Mouse (Mus musculus): ENCODE results near the gene Lrrc14b.

The Lrrc14b gene

DNA sequence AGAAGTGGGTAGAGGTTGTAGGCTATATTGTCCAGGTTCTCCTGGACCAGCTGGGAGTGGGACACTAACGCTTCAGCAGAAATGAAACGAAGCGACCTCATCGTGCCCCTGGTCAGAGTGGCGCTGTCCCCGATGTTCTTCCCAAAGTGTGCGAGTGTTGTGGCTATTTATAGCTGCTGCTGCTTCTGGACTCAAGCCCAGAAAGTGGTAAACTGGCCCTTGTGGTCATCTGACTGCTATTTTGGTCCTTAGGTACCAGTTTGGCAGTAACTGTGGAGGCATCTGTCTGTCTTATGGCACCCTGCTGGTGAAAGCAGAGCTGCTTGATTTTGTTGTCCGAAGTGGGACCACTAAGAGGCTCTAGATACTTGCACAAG lies at the start of gene Lrrc14b:
TSS of gene Lrrc14b (minus strand) at position 147 of the 377 bp plus-strand sequence.
- ChIA-PET CTCF (no interaction called here), POLR2A (interaction anchor here in 3 of 4 experiments (1.0 to 6.0 kb wide), 8 partner anchors 9 to 159 kb away, joined by 3 to 31 read pairs (median 4); partner anchors contain the start of genes Ccdc127 (in 1 of the 3), Pdcd6 (in 1 of the 3), Sdha (in 1 of the 3) and Zfp72 (in 1 of the 3))

DNA sequence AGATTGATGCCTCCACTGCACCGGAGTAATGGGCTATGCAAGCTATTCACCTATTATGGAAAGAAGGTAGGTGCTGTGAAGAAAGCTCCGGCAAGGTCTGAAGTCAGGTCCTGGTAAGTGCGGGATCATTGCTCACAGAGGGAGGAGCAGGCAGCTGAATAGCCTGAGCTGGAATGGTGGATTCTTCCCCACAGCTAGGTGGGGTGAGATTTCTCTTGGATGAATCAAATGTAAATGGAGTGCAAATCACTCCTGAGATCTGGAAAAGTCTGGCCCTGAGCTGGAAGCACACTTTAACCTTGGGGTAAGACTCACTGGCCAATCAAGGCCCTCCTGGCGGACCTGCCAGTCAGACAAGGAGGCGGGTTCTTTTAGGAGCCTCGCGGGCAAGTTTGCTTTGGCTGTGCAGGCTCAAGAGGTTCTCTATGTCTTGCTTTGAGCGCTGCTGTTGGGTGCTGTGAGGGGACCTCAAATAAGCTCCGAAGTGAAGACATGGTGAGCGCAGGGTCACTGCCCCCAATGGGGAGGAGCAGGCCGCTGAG lies 35.6 kb upstream of the Lrrc14b start, which contains the start of gene Ftl1-ps1:
TSS of gene Ftl1-ps1 (plus strand) at position 397 of the 542 bp plus-strand sequence.
- CTCF ChIA-PET, result interaction anchor here in 3 of 4 experiments (0.8 to 1.4 kb wide), 4 partner anchors 9 to 32 kb away, joined by 3 to 8 read pairs (median 4); partner anchors contain the start of gene Zfp72 (in 3 of the 3)

DNA sequence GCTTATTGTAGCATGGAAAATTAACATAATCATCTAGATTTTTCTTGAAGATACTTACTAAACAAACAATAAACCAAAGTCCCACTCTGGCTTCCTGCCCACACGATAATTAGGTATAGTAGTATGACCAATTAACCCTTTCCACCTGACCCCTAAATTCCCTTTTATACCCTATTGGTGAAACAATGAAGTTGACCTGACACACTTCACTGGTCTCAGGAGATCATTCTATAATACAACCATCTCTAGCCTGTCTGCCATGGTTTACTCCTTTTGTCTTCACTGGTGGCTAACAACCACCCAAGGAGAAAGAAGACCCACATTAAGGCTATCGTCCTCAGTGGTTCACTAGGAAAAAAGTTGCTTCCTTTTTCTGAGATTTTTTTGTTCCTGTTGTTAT lies 27.4 kb upstream of the Lrrc14b start:
- ChIA-PET POLR2A (interaction anchor here (0.9 to 3.4 kb wide), 21 partner anchors 8 to 200 kb away, joined by 3 to 24 read pairs (median 4); partner anchors contain the start of genes Ftl1-ps1 (in 3 of the 4), Zfp825 (in 2 of the 4), Ccdc127 (in 1 of the 4) and Lrrc14b (in 1 of the 4)), CTCF (interaction anchor here in 3 of 4 experiments (1.0 to 1.9 kb wide), 3 partner anchors 8 to 9 kb away, joined by 3 to 8 read pairs (median 4); partner anchors contain the start of gene Ftl1-ps1 (in 3 of the 3))

More for the DNA sequence above, 35.6 kb upstream of the Lrrc14b start, which contains the start of gene Ftl1-ps1:
- POLR2A ChIA-PET, result interaction anchor here (0.6 to 2.2 kb wide), 40 partner anchors 9 to 1618 kb away, joined by 3 to 24 read pairs (median 4); partner anchors contain the start of genes Zfp72 (in 4 of the 4), Zfp825 (in 3 of the 4), Ccdc127 (in 2 of the 4) and Pdcd6 (in 2 of the 4)

DNA sequence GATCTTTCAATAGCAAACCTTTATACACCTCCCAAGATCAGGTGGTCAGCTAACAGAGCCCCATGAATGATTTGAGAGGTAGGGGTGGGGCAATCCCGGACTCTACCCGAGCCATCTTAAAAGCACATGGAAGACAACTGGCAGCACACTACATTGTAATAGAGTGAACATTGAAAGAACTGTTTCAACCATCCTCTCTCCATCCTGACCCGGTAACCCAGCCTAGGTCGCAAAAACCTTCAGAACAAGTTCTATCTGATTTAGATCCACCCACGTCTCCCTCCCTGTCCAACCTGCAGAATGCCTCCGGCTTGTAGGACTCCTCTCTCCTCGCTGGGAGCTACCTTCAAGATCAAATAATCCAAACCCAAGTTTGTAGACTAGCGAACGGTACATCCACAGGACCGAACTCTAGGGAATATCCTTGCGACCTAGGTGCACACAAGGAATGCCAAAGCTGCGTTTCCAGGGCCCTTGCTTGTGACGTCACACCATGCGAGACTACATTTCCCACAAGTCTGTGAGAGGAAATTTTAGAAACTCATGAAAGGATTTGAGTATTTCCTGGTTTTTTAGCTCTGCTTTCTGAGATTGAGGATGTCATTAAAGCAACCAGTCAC lies 26.7 kb upstream of the Lrrc14b start, which contains the start of gene Zfp72:
TSS of gene Zfp72 (minus strand) at position 466 of the 620 bp plus-strand sequence.
- POLR2A ChIA-PET, result interaction anchor here (0.9 to 3.4 kb wide), 21 partner anchors 8 to 417 kb away, joined by 3 to 24 read pairs (median 5); partner anchors contain the start of genes Ftl1-ps1 (in 3 of the 4), Zfp825 (in 2 of the 4), Ccdc127 (in 1 of the 4) and Lrrc14b (in 1 of the 4)

DNA sequence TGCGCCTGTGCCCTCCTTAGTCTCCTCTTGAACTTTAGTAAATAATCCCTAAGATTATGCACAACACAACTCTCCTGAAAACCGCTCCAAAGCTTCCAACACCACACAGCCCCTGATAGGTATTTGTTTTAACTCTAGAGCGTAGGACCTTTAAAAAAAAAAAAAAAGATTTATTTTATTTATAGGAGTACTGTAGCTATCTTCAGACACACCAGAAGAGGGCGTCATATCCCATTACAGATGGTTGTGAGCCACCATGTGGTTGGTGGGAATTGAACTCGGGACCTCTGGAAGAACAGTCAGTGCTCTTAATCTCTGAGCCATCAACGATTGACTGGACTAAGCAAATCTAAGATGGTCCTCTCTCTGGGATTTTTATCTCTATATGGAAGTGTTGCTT lies 25.9 kb upstream of the Lrrc14b start:
- POLR2A ChIA-PET, result interaction anchor here in 3 of 4 experiments (1.0 to 3.4 kb wide), 12 partner anchors 8 to 418 kb away, joined by 3 to 24 read pairs (median 6); partner anchors contain the start of genes Ftl1-ps1 (in 3 of the 3), Ccdc127 (in 1 of the 3), Lrrc14b (in 1 of the 3) and Sdha (in 1 of the 3)
- CTCF ChIA-PET, result interaction anchor here in 2 of 4 experiments (0.6 to 1.9 kb wide), 6 partner anchors 9 to 41 kb away, joined by 3 to 8 read pairs (median 4); partner anchors contain the start of gene Ftl1-ps1 (in 2 of the 2)

More for the DNA sequence above, 26.7 kb upstream of the Lrrc14b start, which contains the start of gene Zfp72:
- CTCF ChIA-PET, result interaction anchor here (0.6 to 1.9 kb wide), 8 partner anchors 9 to 406 kb away, joined by 3 to 12 read pairs (median 4); partner anchors contain the start of gene Ftl1-ps1 (in 3 of the 4)

DNA sequence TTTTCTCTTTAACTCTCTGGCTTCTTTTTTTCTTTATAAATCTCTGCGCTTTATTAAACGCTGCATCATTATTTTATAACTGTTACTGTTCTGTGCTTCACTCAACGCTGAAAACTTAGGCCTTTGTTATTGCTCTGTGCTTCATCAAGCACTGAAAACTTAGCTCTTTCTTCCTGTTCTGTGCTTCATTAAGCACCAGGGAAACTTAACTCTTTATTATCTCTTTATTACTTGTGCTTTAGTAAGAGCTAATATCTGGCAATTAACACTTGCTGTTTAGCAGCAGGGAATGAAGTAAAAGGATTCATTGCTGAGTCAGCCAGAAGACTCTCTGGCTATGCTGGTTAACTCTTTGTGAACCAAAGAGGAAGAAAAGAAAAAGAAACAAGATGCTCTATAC lies 18.5 kb upstream of the Lrrc14b start:
- POLR2A ChIA-PET, result interaction anchor here in 1 of 4 experiments (0.7 to 2.8 kb wide), 4 partner anchors 8 to 66 kb away, joined by 3 to 9 read pairs (median 4); partner anchors contain the start of genes Ccdc127, Ftl1-ps1, Pdcd6 and Sdha

DNA sequence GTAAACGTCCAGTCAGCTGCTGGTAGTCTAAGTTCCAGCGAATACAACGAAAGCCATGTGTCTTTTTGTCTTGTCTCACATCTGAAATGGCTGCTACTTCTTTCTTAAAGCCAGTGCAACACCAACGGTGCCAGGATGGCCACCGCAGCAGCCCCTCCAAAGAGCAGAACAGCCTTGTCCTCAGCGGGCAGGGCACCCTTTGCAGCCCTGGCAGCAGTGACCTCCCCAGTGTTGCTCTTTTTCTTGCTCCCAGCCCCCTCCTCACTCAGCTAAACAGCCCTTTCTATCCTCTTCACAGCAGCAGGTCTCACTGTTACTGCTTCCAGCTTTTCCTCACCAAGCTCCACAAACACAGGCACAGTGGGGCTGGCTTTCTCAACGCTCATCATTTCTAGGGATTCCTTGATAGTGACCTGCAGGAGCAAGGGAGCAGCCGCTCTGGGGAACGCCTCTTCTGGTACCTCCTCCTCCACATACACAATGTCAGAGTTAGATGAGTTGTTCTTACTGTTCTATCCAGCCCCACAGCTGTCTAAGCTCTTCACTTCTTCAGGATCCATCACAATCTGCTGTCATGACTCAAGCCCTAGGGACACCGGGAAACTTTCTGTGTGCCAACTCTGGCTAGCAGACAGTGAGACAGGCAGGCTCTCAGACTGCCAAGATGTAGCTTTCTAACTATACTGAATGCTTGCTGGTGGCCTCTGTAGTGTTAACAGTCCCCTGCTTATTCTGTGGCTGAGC lies 17.9 kb upstream of the Lrrc14b start:
- CTCF ChIA-PET, result interaction anchor here in 1 of 4 experiments (0.7 kb wide), 1 partner anchor 190 kb away, joined by 3 read pairs; no protein-coding TSS in a partner anchor
- POLR2A ChIA-PET, result interaction anchor here in 1 of 4 experiments (1.1 to 2.8 kb wide), 2 partner anchors 9 to 65 kb away, joined by 5 to 9 read pairs; partner anchors contain the start of genes Pdcd6 and Zfp72

More for the DNA sequence above, 18.5 kb upstream of the Lrrc14b start:
- CTCF ChIA-PET, result interaction anchor here in 1 of 4 experiments (0.7 kb wide), 1 partner anchor 189 kb away, joined by 3 read pairs; no protein-coding TSS in a partner anchor

DNA sequence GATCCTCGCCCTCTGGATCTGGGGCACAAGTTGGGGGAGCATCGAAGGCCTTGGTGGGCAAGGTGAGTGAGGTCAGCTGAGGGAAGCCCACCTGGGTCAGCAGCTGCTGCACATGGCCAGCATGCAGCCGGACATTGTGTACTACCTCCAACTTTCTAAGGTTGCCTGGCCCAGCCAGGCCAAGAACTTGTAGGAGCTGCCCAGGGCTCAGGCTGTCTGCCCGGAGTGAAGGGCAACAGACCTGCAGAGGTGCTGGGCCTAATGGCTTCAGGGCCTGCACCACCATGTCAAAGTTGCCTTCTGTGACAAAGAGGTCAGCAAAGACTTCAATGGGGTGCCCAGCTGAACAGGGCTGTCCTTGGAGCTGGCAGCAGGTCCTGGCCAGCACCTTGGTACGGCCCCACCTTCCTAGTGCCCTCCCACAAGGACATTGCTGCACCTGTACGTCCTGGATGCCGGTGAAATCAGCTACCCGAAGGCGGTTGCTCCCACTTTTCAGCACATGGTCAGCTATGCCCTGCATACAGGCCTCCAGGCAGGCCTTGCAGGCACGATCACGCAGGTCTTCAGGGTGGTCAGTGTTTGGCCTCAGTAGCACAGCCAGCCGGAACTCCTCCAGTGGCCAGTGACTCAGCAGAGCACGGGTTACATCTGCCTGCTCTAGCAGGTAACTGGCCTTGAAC lies 488 bp downstream of the Lrrc14b start:
- ChIA-PET POLR2A (interaction anchor here (0.7 to 6.0 kb wide), 10 partner anchors 9 to 130 kb away, joined by 3 to 31 read pairs (median 3); partner anchors contain the start of genes Ccdc127 (in 2 of the 4), Sdha (in 2 of the 4), Pdcd6 (in 1 of the 4) and Zfp72 (in 1 of the 4)), CTCF (no interaction called here)

DNA sequence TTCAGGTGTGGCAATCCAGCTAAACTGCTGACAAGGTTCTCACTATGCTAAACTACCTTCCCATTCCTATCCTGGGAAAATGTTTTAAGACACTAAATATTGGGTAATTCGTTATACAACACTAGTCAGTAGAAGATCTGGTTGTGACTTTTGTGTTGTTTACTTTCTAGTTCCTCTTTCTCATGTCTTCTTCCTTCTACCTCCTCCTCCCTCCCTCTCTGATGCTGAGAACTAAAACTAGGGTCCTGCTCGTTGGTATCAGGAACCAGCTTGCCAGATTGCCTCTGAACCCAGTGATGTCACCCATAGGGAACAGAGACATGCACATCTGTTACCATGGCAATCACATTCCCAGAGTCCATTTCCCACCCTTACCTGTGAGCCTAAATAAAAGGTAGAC lies 1.6 kb downstream of the Lrrc14b start:
- POLR2A ChIA-PET, result interaction anchor here in 3 of 4 experiments (0.7 to 6.0 kb wide), 8 partner anchors 8 to 45 kb away, joined by 3 to 31 read pairs (median 4); partner anchors contain the start of genes Ccdc127 (in 3 of the 3), Sdha (in 3 of the 3) and Pdcd6 (in 1 of the 3)
- CTCF ChIA-PET, result no interaction called here

DNA sequence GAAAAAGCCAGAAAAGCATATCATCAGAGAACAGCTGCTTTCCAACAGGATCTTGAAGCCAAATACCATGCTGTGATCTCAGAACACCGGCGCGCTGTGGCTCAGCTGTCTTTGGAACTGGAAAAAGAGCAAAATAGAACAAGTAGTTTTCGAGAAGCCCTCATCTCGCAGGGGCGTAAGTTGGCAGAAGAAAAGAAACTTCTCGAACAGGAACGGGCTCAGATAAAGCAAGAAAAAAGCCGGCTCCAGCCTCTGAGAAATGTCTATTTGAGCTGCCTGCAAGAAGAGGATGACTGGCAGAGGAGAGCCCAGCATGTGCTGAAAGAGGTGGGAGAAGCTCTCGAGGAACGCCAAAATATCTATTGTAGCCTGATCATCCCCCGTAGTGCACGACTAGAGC lies 7.3 kb downstream of the Lrrc14b start:
- POLR2A ChIA-PET, result interaction anchor here in 3 of 4 experiments (0.6 to 1.7 kb wide), 7 partner anchors 8 to 1987 kb away, joined by 3 to 6 read pairs (median 4); partner anchors contain the start of gene Pdcd6 (in 1 of the 3)
- CTCF ChIA-PET, result no interaction called here

DNA sequence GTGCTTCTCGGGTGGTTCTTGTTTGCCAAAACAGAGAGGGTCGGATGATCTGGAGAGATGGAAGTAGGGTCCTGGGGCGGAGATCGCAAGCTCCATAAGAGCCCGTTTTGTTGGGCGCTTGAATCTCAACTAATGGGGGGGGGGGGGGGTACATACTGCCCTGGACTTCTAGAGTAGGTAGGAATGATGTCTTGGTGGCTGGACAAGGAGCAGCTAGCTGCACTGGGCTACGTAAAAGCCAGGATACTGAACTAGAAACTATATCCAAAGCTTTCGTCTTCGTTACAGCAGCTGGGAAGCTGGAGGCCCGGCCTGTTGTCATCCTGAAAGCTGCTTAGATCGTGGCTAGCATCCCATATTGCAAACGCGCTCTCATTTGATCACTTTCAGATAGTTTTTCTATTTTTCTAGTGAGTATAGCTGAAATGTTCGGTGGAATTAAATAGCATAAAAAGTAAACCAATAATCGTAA lies 13.3 kb downstream of the Lrrc14b start:
- CTCF ChIA-PET, result interaction anchor here in 2 of 4 experiments (0.6 to 1.9 kb wide), 3 partner anchors 9 to 17 kb away, joined by 4 to 9 read pairs (median 7); no protein-coding TSS in a partner anchor
- POLR2A ChIA-PET, result interaction anchor here in 3 of 4 experiments (0.6 to 4.4 kb wide), 37 partner anchors 8 to 1629 kb away, joined by 3 to 32 read pairs (median 4); partner anchors contain the start of genes Ftl1-ps1 (in 2 of the 3), Pdcd6 (in 2 of the 3), Zfp825 (in 2 of the 3) and Brd9 (in 1 of the 3)

DNA sequence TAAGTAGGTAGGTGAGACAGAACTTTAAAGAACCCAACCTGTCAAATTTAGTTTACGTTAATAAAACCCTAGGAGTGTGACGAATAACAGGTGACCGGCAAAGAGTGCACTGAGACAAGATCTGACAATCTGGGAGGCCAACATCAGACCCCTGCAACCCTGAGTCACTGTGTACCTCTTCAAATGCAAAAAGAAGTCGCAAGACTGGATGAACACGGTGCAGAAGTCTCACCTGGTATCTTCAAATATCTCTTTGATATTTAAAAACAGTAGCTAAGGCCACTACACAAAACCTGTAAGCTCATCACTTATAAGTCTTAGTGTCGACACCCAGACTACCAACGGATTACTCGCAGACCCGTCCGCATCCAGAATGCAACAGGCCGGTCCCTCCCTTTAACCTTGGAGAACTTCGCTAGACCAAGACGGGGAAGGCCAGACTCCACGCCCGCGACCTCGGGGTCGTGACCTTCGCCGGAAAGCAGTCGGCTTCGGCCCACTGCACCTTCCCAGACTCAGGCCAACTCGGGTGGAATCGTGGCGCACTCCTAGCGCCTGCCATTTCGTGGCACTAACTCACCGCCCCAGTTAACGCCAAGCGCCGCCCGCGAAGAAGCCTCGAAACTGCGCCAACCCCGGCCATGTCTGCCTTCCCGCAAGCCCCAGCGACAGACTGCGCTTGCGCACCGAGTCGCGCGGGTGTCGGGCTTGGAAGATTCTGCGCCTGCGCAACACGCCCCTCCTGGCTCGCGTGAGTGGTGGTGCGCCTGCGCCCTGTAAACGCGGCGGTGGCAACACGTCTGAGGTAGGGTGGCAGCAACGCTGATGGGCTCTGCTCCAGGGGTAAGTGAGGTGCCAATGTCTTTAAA lies 14.0 kb downstream of the Lrrc14b start, which contains the start of the genes Sdha and Ccdc127:
TSS of gene Sdha (minus strand) at position 715 of the 869 bp plus-strand sequence.
TSS of gene Ccdc127 (plus strand) at position 744 of the 869 bp plus-strand sequence.
- POLR2A ChIA-PET, result interaction anchor here in 3 of 4 experiments (0.6 to 4.4 kb wide), 39 partner anchors 8 to 1629 kb away, joined by 3 to 32 read pairs (median 4); partner anchors contain the start of genes Ftl1-ps1 (in 3 of the 3), Pdcd6 (in 3 of the 3), Brd9 (in 2 of the 3) and Trip13 (in 2 of the 3)
- CTCF ChIA-PET, result interaction anchor here in 2 of 4 experiments (0.6 to 1.9 kb wide), 3 partner anchors 9 to 18 kb away, joined by 4 to 9 read pairs (median 7); no protein-coding TSS in a partner anchor

DNA sequence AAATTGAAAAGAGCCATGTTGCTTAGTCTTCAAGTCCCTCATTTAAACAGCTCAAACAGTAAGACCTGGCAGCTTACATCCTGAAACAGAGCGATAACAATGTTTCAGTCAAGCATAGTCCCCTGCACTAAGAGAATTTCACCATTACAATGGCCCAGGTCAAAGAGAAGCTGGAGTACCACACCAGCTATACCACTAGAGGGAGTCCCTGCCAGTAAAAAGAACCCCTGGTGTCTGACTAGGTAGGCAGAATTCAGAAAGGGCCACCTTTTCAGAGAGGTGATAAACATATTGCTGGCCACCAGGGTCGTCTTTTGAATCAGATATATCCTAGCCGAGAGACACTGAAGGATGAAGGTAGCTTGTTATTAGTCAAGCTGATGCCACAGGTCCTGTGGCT lies 22.8 kb downstream of the Lrrc14b start:
- CTCF ChIA-PET, result interaction anchor here (0.6 to 2.2 kb wide), 25 partner anchors 9 to 879 kb away, joined by 3 to 10 read pairs (median 3); partner anchors contain the start of genes Ccdc127 (in 2 of the 4), Pdcd6 (in 2 of the 4), Sdha (in 2 of the 4) and Ahrr (in 1 of the 4)

DNA sequence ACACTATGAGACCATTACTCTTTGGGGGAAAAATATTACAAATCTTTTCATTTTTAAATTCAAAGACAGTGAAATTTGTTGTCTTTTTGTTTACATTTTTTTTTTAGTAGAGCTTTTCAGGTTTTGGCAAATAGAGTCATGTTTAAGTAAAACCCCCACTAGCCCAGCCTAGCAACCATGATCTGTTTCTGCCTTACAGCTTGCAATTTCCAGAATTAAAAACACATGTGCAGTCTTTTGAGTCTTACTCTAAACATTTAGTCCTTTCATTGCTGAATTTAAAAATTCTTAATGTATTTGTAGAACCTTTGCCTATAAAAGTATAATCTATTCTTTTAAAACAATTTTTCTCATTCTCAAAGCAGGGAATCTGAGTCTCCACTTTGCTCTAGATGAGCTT lies 34.5 kb downstream of the Lrrc14b start:
- CTCF ChIA-PET, result no interaction called here
- POLR2A ChIA-PET, result interaction anchor here in 1 of 4 experiments (1.9 to 2.9 kb wide), 2 partner anchors 10 to 12 kb away, joined by 4 to 22 read pairs; partner anchors contain the start of gene Pdcd6

More for the DNA sequence above, 22.8 kb downstream of the Lrrc14b start:
- POLR2A ChIA-PET, result interaction anchor here (0.5 to 4.8 kb wide), 14 partner anchors 8 to 712 kb away, joined by 3 to 22 read pairs (median 4); partner anchors contain the start of genes Pdcd6 (in 3 of the 4), Ccdc127 (in 2 of the 4) and Sdha (in 2 of the 4)

Data from embryonic stem cell, embryonic (primary cell).